Mouse (Mus musculus): ENCODE measurements around the gene Syt16. TPM values are rescaled to one million over a fixed set of nuclear protein-coding genes. Genes with fewer than 3 reads are reported as not detected.

The Syt16 gene
- total and polyA plus RNA-seq, 2 experiments from 2014 or later = 102 to 114 TPM

DNA sequence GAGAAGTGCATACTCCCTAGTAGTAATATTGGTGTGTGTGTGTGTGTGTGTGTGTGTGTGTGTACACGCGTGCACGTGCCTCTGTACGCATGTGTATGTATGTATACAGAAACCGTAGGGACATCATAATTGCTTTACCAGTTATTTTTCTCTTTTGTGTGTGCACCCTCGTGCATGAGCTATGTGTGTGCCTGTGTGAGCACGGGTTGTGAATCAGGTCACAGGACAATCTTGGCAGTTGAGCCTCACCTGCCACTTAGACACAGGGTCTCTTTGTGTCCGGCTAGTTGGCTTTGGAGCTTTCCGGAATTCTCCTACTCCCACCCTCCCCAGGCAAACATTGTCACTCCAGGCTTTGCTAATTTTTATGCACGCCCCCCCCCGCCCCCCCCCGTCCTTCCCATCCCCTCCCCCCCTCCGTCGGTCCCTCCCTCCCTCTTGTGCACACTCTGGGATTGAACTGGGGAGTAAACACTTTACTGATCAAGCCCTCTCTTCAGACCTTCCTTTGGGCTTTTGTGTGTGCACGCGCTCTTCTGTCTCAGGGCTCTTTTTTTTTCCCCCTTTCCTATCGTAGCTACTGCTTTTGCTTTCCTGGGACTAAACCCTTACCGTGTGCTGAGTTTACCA is 319.0 kb downstream of the Syt16 start, which contains the start of gene Gm11042:
Gm11042 (minus strand) TSS at position 51 of the 630 bp plus-strand sequence.
- Histone ChIP-seq H3K4me3 (ENCODE audit: low read depth, low read length) (peak within 1 kb of the TSS; percentile 32), H3K27ac (ENCODE audit: low read depth, low read length) (peak within 1 kb of the TSS; percentile 83), H3K4me1 (ENCODE audit: insufficient read depth) (no peaks in the 10 kb centered on the region), H3K27me3 (ENCODE audit: insufficient read depth, low read length) (no peaks in the 10 kb centered on the region), H3K9ac (peak within 1 kb of the TSS; percentile 51), H3K4me2 (ENCODE audit: low read depth) (peak within 1 kb of the TSS; percentile 46), H3K9me3 (ENCODE audit: low read length) (no peaks in the 10 kb centered on the region), H3K36me3 (ENCODE audit: insufficient read depth) (no peaks in the 10 kb centered on the region)
- 19% methylated on average over 18 of the region's 18 CpGs for WGBS
- TF ChIP-seq CTCF (IDR thresholded peaks at IDR 0.05; ENCODE audit: low read depth) = no peak
- DNase-seq = peak; percentile 64
- peak; percentile 86 for ATAC-seq

DNA sequence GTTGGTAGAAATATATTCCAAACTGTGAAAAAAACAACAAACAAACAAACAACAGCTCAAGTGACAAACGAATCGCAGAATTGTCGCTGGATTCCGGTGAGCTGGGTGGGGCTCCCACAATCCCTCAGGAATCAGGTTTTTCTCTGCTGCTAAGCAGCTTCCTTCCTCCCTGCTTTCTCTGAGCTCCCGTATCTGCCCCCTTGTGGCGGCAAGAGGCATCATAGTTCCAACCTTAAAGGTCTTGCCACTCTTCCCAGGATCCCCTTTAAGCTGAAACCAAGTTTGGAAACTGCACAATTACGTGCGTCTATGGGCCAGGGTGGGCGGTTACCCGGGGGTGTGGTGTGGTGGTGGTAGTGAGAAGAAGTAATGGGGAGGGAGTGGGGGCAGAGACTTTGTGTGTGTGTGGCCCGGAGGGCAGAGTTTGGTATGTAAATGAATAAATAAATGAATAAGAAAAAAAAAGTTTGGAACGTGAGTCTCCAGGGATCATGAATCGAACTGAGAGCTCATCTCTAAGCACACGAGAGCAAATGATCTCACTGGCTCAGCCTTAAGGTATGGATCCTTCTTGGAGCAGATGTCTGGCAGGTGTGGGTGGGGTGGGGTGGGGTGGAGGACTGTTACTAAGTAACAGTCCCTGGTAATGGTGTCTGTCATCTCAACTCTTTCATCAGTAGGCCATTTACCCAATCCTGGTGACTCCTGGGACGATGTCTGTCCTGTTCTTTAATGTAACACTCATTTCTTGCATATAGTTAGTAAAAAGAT is 319.7 kb downstream of the Syt16 start:
- ATAC-seq (peak; percentile 95), DNase-seq (peak; percentile 93)
- H3K36me3 ChIP-seq (ENCODE audit: insufficient read depth) = no peaks in the 10 kb centered on the region
- peak overlapping the region; percentile 32 for H3K4me3 ChIP-seq (ENCODE audit: low read depth, low read length)
- no peaks in the 10 kb centered on the region for H3K9me3 ChIP-seq (ENCODE audit: low read length)
- peak overlapping the region; percentile 51 for H3K9ac ChIP-seq
- peak overlapping the region; percentile 46 for H3K4me2 ChIP-seq (ENCODE audit: low read depth)
- peak overlapping the region; percentile 83 for H3K27ac ChIP-seq (ENCODE audit: low read depth, low read length)
- H3K27me3 ChIP-seq (ENCODE audit: insufficient read depth, low read length) = no peaks in the 10 kb centered on the region
- peak; percentile 90 for TF ChIP-seq CTCF (IDR thresholded peaks at IDR 0.05; ENCODE audit: low read depth)
- 14% methylated on average over 15 of the region's 15 CpGs for WGBS
- no peaks in the 10 kb centered on the region for H3K4me1 ChIP-seq (ENCODE audit: insufficient read depth)

DNA sequence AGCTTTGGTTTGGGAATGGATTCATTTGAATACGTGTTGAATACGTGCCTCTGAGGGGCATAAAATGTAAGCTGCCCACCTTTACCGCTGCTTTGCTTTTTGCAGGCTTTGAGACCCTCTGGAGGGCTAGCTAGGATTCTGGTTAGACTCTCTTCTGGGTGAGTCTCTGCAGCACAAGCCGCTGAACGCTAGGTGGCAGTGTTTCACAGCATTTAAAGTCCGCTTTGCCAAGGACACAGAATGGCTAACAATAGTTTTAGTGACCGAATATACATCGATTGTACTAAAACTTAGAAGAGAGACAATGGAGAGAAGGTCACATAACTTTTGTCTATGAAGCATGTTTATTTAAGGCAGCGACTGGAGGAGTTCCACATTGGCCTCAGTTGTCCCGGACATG is 322.9 kb downstream of the Syt16 start:
- DNase-seq (peak; percentile 93), ATAC-seq (0 out of 2 replicates have a peak, but pooled peaks have one; percentile 26)
- H3K9me3 ChIP-seq (ENCODE audit: low read length) = no peaks in the 10 kb centered on the region
- 12% methylated on average over 10 of the region's 10 CpGs for WGBS
- TF ChIP-seq CTCF (IDR thresholded peaks at IDR 0.05; ENCODE audit: low read depth) = peak; percentile 97
- H3K4me1 ChIP-seq (ENCODE audit: insufficient read depth) = no peaks in the 10 kb centered on the region
- H3K36me3 ChIP-seq (ENCODE audit: insufficient read depth) = no peaks in the 10 kb centered on the region
- H3K27me3 ChIP-seq (ENCODE audit: insufficient read depth, low read length) = no peaks in the 10 kb centered on the region
- no peak overlapping the region for H3K4me3 ChIP-seq (ENCODE audit: low read depth, low read length)
- no peak overlapping the region for H3K27ac ChIP-seq (ENCODE audit: low read depth, low read length)
- H3K9ac ChIP-seq = no peak overlapping the region
- no peak overlapping the region for H3K4me2 ChIP-seq (ENCODE audit: low read depth)

DNA sequence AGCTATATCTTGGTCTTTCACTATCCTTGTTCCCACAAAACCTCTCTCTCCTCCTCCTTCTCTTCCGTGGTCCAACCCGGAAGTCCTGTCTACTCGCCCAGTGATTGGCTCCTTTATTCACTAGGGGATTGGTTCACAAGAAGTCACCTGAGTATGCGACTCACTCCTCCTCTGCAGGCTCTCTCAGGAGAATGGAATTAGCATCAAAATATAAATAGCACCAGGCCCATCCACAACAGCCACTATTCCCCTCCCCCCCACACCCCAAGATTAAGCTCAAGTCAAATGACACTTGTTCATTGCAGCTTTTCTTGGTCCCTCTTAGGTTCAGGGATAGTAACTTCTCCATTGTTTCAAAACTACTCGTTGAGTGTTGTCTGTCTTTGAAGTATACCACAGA is 324.5 kb downstream of the Syt16 start:
- no peaks in the 10 kb centered on the region for H3K36me3 ChIP-seq (ENCODE audit: insufficient read depth)
- WGBS = 78% methylated on average over 5 of the region's 5 CpGs
- DNase-seq = no peak

More for the DNA sequence above, 324.5 kb downstream of the Syt16 start:
- H3K9me3 ChIP-seq (ENCODE audit: low read length) = no peaks in the 10 kb centered on the region
- 0 out of 2 replicates have a peak, but pooled peaks cover 3% of the 10 kb centered on the region for H3K4me1 ChIP-seq (ENCODE audit: insufficient read depth)
- H3K4me3 ChIP-seq (ENCODE audit: low read depth, low read length) = no peak overlapping the region
- no peak overlapping the region for H3K9ac ChIP-seq
- H3K4me2 ChIP-seq (ENCODE audit: low read depth) = no peak overlapping the region
- no peak for ATAC-seq
- H3K27me3 ChIP-seq (ENCODE audit: insufficient read depth, low read length) = no peaks in the 10 kb centered on the region
- no peak overlapping the region for H3K27ac ChIP-seq (ENCODE audit: low read depth, low read length)
- no peak for TF ChIP-seq CTCF (IDR thresholded peaks at IDR 0.05; ENCODE audit: low read depth)

Other genes starting within 250 kb of the Syt16 start
- gene Hif1a, start 96.3 kb upstream of the Syt16 start, total RNA-seq (2014; rRNA removed) = 101 and 118 TPM in 2 replicates
- gene Hif1a, start 96.3 kb upstream of the Syt16 start, polyA plus RNA-seq (2015; fragmentation: Nextera tagmentation; extraction: Ambion mirVana) = 48.5 and 56.6 TPM in 2 replicates
- not detected in 2 replicates for gene Gm49321, start 60.0 kb upstream of the Syt16 start, total RNA-seq (2014; rRNA removed)
- gene Gm49321, start 60.0 kb upstream of the Syt16 start, polyA plus RNA-seq (2015; fragmentation: Nextera tagmentation; extraction: Ambion mirVana) = 10.0 and 15.7 TPM in 2 replicates
- gene Snapc1, start 33.2 kb upstream of the Syt16 start, total RNA-seq (2014; rRNA removed) = 18.1 and 21.9 TPM in 2 replicates
- 15.2 and 17.9 TPM in 2 replicates for gene Snapc1, start 33.2 kb upstream of the Syt16 start, polyA plus RNA-seq (2015; fragmentation: Nextera tagmentation; extraction: Ambion mirVana)

Measured in forebrain, postnatal 0 days (tissue).